Mouse (Mus musculus): ENCODE data around the gene Smarca2. TPM values are rescaled to one million over a fixed set of nuclear protein-coding genes. Genes with fewer than 3 reads are reported as not detected.
A peak's percentile ranks its signal among the peaks of the same experiment; 100 is the strongest.

Gene Smarca2
- polyA plus RNA-seq, 1 experiment from 2014 or later, result 66.1 TPM

DNA sequence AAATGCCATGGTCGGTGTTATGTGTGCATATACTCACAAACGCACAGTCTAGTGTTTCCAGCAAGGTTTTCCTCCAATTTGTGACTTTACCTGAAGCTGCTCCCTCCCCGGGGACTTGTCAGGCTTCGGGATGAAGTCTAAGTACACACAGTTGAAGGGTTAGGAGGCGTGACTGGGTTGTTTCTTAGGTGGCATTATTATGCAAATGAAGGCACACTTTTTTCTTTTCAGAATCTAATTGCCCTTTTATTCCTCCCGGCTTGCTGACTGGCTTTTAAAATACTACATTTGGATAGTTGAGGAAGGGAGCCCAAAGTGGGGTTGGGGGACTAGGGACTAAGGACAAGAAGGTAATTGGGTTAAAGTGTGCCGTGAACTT is 3.6 kb downstream of the Smarca2 start:
- peak overlapping the region; percentile 80 for H3K4me3 ChIP-seq (ENCODE audit: low read depth, low read length)
- WGBS, result 23% methylated on average over 7 of the region's 7 CpGs
- peak overlapping the region; percentile 95 for H3K4me2 ChIP-seq (replicated peaks; ENCODE audit: low read depth, low read length)
- peaks cover 9% of the 10 kb centered on the region; the same call in 1 of the 2 replicates for H3K4me1 ChIP-seq (ENCODE audit: control insufficient read depth, insufficient read depth, low read length)
- H3K9ac ChIP-seq (replicated peaks; ENCODE audit: low read depth, low read length), result 0 out of 2 replicates have a peak overlapping the region, but pooled peaks have one; percentile 14
- no peaks in the 10 kb centered on the region for H3K9me3 ChIP-seq (ENCODE audit: control insufficient read depth, low read depth, low read length)
- no peaks in the 10 kb centered on the region for H3K36me3 ChIP-seq (ENCODE audit: control insufficient read depth, insufficient read depth, low read length)
- no peak overlapping the region for H3K27ac ChIP-seq (ENCODE audit: low read length)
- ATAC-seq (ENCODE audit: insufficient number of reproducible peaks, insufficient read depth, low FRiP score, low read depth), result no peak
- H3K27me3 ChIP-seq (ENCODE audit: control insufficient read depth, insufficient read depth, low read length), result no peaks in the 10 kb centered on the region

DNA sequence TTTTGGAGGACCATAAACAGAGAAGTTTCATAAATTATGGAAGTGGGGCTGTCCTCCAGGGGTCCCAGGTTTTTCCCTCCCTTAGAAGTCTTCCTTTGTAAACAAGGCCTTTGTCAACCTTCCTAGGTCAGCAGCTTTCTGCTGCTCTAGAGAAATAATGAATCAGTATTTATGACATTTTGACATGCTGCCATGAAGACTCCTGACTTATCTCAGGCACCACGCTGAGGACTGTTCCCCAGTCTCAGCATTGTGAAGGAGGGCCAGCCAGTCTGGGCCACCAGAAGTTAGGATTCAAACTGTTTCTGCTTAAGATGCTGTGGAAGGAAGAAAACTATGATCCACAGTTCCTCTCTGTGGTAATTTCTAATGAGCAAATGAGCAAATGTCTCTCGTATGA is 4.8 kb downstream of the Smarca2 start:
- H3K36me3 ChIP-seq (ENCODE audit: control insufficient read depth, insufficient read depth, low read length), result no peaks in the 10 kb centered on the region
- no peak overlapping the region for H3K9ac ChIP-seq (replicated peaks; ENCODE audit: low read depth, low read length)
- WGBS, result 44% methylated on average over 2 of the region's 2 CpGs
- no peaks in the 10 kb centered on the region for H3K27me3 ChIP-seq (ENCODE audit: control insufficient read depth, insufficient read depth, low read length)
- H3K4me1 ChIP-seq (ENCODE audit: control insufficient read depth, insufficient read depth, low read length), result peaks cover 11% of the 10 kb centered on the region; the same call in 1 of the 2 replicates
- H3K4me3 ChIP-seq (ENCODE audit: low read depth, low read length), result no peak overlapping the region
- ATAC-seq (ENCODE audit: insufficient number of reproducible peaks, insufficient read depth, low FRiP score, low read depth), result no peak
- no peak overlapping the region for H3K4me2 ChIP-seq (replicated peaks; ENCODE audit: low read depth, low read length)
- H3K9me3 ChIP-seq (ENCODE audit: control insufficient read depth, low read depth, low read length), result no peaks in the 10 kb centered on the region
- no peak overlapping the region for H3K27ac ChIP-seq (ENCODE audit: low read length)

DNA sequence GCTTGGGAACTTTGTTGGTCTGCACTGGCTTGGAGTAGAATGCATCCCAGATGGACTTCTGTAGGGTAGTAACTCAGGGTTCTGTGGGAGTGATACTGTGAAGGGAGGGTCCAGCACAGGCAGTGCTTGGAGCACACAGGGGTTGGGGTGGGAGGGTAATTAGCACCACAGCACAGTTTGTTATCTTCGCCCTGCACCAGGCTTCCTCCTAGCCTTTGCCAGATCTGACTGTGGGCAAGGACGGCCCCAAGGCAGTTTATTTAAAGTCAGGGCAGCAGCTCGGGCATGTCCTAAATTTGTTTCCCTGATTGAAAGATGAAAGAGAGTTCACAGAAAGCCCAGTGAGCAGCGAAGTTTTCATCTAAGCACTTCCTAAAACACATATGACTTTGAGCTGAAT is 8.1 kb downstream of the Smarca2 start:
- Histone ChIP-seq H3K4me2 (replicated peaks; ENCODE audit: low read depth, low read length) (no peak overlapping the region), H3K4me1 (ENCODE audit: control insufficient read depth, insufficient read depth, low read length) (peaks cover 11% of the 10 kb centered on the region; the same call in 1 of the 2 replicates), H3K4me3 (ENCODE audit: low read depth, low read length) (no peak overlapping the region), H3K27me3 (ENCODE audit: control insufficient read depth, insufficient read depth, low read length) (no peaks in the 10 kb centered on the region), H3K9me3 (ENCODE audit: control insufficient read depth, low read depth, low read length) (no peaks in the 10 kb centered on the region), H3K36me3 (ENCODE audit: control insufficient read depth, insufficient read depth, low read length) (no peaks in the 10 kb centered on the region), H3K27ac (ENCODE audit: low read length) (no peak overlapping the region), H3K9ac (replicated peaks; ENCODE audit: low read depth, low read length) (no peak overlapping the region)
- WGBS, result 36% methylated on average over 4 of the region's 4 CpGs
- no peak for ATAC-seq (ENCODE audit: insufficient number of reproducible peaks, insufficient read depth, low FRiP score, low read depth)

DNA sequence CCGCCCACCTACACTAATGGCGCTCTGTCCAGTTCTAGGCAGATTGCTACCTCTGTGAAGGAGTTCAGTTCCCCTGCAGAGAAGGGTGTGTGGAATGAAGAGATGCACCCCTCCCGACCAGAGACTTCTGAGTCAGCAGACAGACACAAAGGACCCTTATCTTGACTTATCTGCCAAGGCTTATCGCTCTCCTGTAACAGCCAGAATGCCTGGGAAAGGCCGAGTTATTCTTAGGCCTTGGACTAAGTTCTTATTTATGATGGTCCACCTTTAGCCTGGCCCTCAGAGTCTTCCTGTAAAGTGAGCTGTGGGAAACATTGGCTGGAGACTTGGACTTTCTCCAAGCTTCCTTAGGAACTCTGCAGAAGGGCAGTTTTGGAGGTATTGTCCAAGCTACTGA is 8.8 kb downstream of the Smarca2 start:
- peaks cover 9% of the 10 kb centered on the region; the same call in 1 of the 2 replicates for H3K4me1 ChIP-seq (ENCODE audit: control insufficient read depth, insufficient read depth, low read length)
- no peak overlapping the region for H3K27ac ChIP-seq (ENCODE audit: low read length)
- no peak overlapping the region for H3K9ac ChIP-seq (replicated peaks; ENCODE audit: low read depth, low read length)
- H3K27me3 ChIP-seq (ENCODE audit: control insufficient read depth, insufficient read depth, low read length), result no peaks in the 10 kb centered on the region
- ATAC-seq (ENCODE audit: insufficient number of reproducible peaks, insufficient read depth, low FRiP score, low read depth), result no peak
- H3K9me3 ChIP-seq (ENCODE audit: control insufficient read depth, low read depth, low read length), result no peaks in the 10 kb centered on the region
- no peak overlapping the region for H3K4me2 ChIP-seq (replicated peaks; ENCODE audit: low read depth, low read length)
- no peaks in the 10 kb centered on the region for H3K36me3 ChIP-seq (ENCODE audit: control insufficient read depth, insufficient read depth, low read length)
- H3K4me3 ChIP-seq (ENCODE audit: low read depth, low read length), result no peak overlapping the region
- 48% methylated on average over 5 of the region's 5 CpGs for WGBS

DNA sequence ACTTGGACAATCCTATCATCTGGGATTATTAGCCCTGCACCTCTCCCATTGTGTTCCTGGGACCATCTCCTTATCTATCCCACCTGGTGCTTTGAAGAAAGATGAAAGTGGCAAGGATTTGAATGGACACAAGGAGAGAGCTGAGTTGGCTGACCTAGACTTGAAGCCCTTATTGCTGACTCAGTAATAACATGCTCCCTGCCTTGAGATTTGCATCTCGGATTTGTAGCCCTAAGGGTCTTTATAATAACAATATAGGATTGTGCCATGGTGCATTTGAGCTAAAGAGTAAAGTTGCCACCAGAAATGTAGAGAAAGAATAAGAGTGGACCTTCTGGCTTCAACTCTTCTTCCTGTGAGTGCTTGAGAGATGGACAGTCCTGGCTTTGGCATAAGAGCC is 11.4 kb downstream of the Smarca2 start:
- no peaks in the 10 kb centered on the region for H3K9me3 ChIP-seq (ENCODE audit: control insufficient read depth, low read depth, low read length)
- H3K27ac ChIP-seq (ENCODE audit: low read length), result no peak overlapping the region
- no peaks in the 10 kb centered on the region for H3K27me3 ChIP-seq (ENCODE audit: control insufficient read depth, insufficient read depth, low read length)
- peaks cover 7% of the 10 kb centered on the region; the same call in 1 of the 2 replicates for H3K4me1 ChIP-seq (ENCODE audit: control insufficient read depth, insufficient read depth, low read length)
- no peak overlapping the region for H3K9ac ChIP-seq (replicated peaks; ENCODE audit: low read depth, low read length)
- ATAC-seq (ENCODE audit: insufficient number of reproducible peaks, insufficient read depth, low FRiP score, low read depth), result no peak
- peaks cover 4% of the 10 kb centered on the region; the same call in 1 of the 2 replicates for H3K36me3 ChIP-seq (ENCODE audit: control insufficient read depth, insufficient read depth, low read length)
- no peak overlapping the region for H3K4me2 ChIP-seq (replicated peaks; ENCODE audit: low read depth, low read length)
- WGBS, result 72% methylated on average over 1 of the region's 1 CpGs
- H3K4me3 ChIP-seq (ENCODE audit: low read depth, low read length), result no peak overlapping the region

DNA sequence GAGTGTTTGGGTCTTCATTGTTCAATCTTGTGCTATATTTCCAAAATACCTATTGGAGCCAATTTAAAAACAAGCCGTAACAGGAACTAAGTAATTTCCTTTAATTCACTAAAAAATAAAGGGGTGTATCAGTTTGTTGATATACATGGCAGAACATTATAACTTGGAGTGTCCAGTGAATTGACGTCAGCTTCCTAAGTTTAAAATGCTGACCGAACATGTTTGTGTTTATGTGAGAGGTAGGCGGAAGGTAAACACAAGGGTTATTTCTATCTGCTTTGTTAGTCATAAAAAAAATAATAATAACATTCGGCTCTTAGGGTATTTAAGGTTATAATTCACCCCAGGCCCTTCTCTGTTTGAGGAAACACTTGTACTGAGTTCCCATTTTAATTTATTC is 12.4 kb downstream of the Smarca2 start:
- Histone ChIP-seq H3K4me3 (ENCODE audit: low read depth, low read length) (no peak overlapping the region), H3K9ac (replicated peaks; ENCODE audit: low read depth, low read length) (no peak overlapping the region), H3K27ac (ENCODE audit: low read length) (no peak overlapping the region), H3K4me2 (replicated peaks; ENCODE audit: low read depth, low read length) (no peak overlapping the region), H3K9me3 (ENCODE audit: control insufficient read depth, low read depth, low read length) (no peaks in the 10 kb centered on the region), H3K36me3 (ENCODE audit: control insufficient read depth, insufficient read depth, low read length) (peaks cover 4% of the 10 kb centered on the region; the same call in 1 of the 2 replicates), H3K4me1 (ENCODE audit: control insufficient read depth, insufficient read depth, low read length) (peaks cover 7% of the 10 kb centered on the region; the same call in 1 of the 2 replicates), H3K27me3 (ENCODE audit: control insufficient read depth, insufficient read depth, low read length) (no peaks in the 10 kb centered on the region)
- no peak for ATAC-seq (ENCODE audit: insufficient number of reproducible peaks, insufficient read depth, low FRiP score, low read depth)
- WGBS, result 81% methylated on average over 5 of the region's 5 CpGs

DNA sequence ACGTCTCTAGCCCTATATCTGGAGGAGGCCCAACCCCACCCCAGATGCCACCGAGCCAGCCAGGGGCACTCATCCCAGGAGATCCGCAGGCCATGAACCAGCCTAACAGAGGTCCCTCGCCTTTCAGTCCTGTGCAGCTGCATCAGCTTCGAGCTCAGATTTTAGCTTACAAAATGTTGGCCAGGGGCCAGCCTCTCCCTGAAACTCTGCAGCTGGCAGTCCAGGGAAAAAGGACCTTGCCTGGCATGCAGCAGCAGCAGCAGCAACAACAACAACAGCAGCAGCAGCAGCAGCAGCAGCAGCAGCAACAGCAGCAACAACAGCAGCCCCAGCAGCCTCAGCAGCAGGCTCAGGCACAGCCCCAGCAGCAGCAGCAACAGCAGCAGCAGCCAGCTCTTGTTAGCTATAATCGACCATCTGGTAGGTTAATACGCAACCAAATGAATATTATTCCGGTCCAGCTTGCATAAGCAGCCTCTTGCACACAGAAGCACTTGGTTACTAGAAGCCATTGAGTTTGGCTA is 25.9 kb downstream of the Smarca2 start:
- peak overlapping the region; percentile 15; the same call in 1 of the 2 replicates for H3K27ac ChIP-seq (ENCODE audit: low read length)
- peaks cover 4% of the 10 kb centered on the region; the same call in 1 of the 2 replicates for H3K4me1 ChIP-seq (ENCODE audit: control insufficient read depth, insufficient read depth, low read length)
- no peak overlapping the region for H3K4me2 ChIP-seq (replicated peaks; ENCODE audit: low read depth, low read length)
- 29% methylated on average over 8 of the region's 8 CpGs for WGBS
- H3K36me3 ChIP-seq (ENCODE audit: control insufficient read depth, insufficient read depth, low read length), result peaks cover 2% of the 10 kb centered on the region; the same call in 1 of the 2 replicates
- no peaks in the 10 kb centered on the region for H3K9me3 ChIP-seq (ENCODE audit: control insufficient read depth, low read depth, low read length)
- no peak for ATAC-seq (ENCODE audit: insufficient number of reproducible peaks, insufficient read depth, low FRiP score, low read depth)
- H3K4me3 ChIP-seq (ENCODE audit: low read depth, low read length), result no peak overlapping the region
- H3K27me3 ChIP-seq (ENCODE audit: control insufficient read depth, insufficient read depth, low read length), result no peaks in the 10 kb centered on the region
- no peak overlapping the region for H3K9ac ChIP-seq (replicated peaks; ENCODE audit: low read depth, low read length)

DNA sequence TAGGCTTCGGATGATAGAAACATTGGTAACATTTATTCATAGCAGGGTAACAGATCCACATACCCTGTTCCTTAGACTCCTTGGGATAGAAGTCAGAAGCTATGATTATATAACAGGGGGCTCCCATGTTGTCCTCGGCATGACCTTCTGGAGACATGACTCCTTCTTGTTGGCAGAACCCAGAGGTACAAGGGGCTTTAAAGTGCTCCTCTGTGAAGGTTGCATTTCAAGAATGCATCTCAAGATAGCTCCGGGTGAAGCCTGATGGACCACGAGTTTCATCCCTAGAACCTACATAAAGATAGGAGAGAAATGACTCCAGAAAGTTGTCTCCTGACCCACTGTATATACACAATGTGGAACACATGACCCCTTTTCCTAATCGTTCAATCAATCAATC is 27.4 kb downstream of the Smarca2 start:
- Histone ChIP-seq H3K9ac (replicated peaks; ENCODE audit: low read depth, low read length) (no peak overlapping the region), H3K4me3 (ENCODE audit: low read depth, low read length) (no peak overlapping the region), H3K4me2 (replicated peaks; ENCODE audit: low read depth, low read length) (no peak overlapping the region), H3K9me3 (ENCODE audit: control insufficient read depth, low read depth, low read length) (no peaks in the 10 kb centered on the region), H3K4me1 (ENCODE audit: control insufficient read depth, insufficient read depth, low read length) (peaks cover 4% of the 10 kb centered on the region; the same call in 1 of the 2 replicates), H3K27me3 (ENCODE audit: control insufficient read depth, insufficient read depth, low read length) (no peaks in the 10 kb centered on the region), H3K36me3 (ENCODE audit: control insufficient read depth, insufficient read depth, low read length) (no peaks in the 10 kb centered on the region; the same call in 1 of the 2 replicates), H3K27ac (ENCODE audit: low read length) (no peak overlapping the region)
- no peak for ATAC-seq (ENCODE audit: insufficient number of reproducible peaks, insufficient read depth, low FRiP score, low read depth)
- WGBS, result 83% methylated on average over 5 of the region's 5 CpGs

DNA sequence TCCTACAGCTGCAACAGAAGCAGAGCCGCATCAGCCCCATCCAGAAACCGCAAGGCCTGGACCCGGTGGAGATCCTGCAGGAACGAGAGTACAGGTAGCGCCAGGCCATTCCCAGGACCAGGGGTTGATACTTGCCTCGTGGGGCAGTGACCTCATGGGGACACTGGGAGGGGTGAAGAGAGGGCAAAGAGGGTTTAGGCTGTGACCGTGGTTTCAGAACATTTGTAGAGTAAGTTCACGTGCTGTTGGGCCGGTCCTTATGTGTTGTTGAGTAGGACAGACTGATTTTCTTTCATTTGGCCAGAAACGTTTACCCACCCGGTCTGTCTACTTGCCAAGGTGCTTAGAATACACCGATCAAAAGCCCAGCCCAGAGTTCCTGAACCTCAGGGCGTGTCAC is 35.7 kb downstream of the Smarca2 start:
- no peaks in the 10 kb centered on the region for H3K9me3 ChIP-seq (ENCODE audit: control insufficient read depth, low read depth, low read length)
- ATAC-seq (ENCODE audit: insufficient number of reproducible peaks, insufficient read depth, low FRiP score, low read depth), result no peak
- WGBS, result 87% methylated on average over 13 of the region's 13 CpGs
- H3K4me2 ChIP-seq (replicated peaks; ENCODE audit: low read depth, low read length), result no peak overlapping the region
- H3K36me3 ChIP-seq (ENCODE audit: control insufficient read depth, insufficient read depth, low read length), result peaks cover 8% of the 10 kb centered on the region
- no peak overlapping the region for H3K9ac ChIP-seq (replicated peaks; ENCODE audit: low read depth, low read length)
- no peaks in the 10 kb centered on the region for H3K4me1 ChIP-seq (ENCODE audit: control insufficient read depth, insufficient read depth, low read length)
- no peaks in the 10 kb centered on the region for H3K27me3 ChIP-seq (ENCODE audit: control insufficient read depth, insufficient read depth, low read length)
- no peak overlapping the region for H3K4me3 ChIP-seq (ENCODE audit: low read depth, low read length)
- no peak overlapping the region for H3K27ac ChIP-seq (ENCODE audit: low read length)

Data from stomach, embryonic 14.5 days (tissue).